Mouse (Mus musculus): ENCODE results near the gene Add2. TPM values are rescaled to one million over a fixed set of nuclear protein-coding genes. Genes with fewer than 3 reads are reported as not detected.

Gene Add2
- polyA plus RNA-seq, 1 experiment: 121 TPM

DNA sequence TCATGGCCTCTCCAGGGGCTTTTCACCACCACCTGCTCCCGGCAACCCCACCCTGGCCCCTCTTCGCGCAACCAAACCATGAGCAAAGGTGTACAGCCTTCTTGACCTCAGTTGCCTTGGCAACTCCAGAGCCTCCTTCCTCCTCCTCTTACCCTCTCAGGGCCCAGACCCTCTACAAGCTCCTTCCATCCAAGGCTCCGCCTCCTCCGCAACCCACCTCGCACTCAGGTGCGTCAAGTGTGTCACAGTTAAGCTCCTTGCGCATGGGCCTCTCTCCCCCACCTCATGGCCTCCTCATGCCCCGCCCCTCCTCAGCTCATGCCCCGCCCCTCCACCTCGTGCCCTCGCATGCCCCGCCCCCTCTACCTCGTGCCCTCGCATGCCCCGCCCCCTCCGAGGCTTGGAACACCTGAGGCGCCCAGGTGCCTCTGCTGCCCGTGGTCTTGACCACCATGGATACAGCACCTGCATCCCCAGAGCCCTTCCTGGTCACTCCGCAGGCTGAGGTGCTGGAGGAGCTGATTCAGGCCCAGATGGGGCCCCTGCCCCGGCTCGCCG is 11.6 kb upstream of the Add2 start:
- H3K4me1 ChIP-seq (ENCODE audit: control insufficient read depth, insufficient read depth, low read length): no peaks in the 10 kb centered on the region
- no peak overlapping the region for H3K27ac ChIP-seq (ENCODE audit: insufficient read depth, low read length)
- no peak overlapping the region for H3K4me3 ChIP-seq (ENCODE audit: insufficient read depth, low read length)
- no peak for TF ChIP-seq POLR2A (IDR thresholded peaks at IDR 0.05; ENCODE audit: extremely low read depth, insufficient read depth, low read length)
- no peak for TF ChIP-seq CTCF (IDR thresholded peaks at IDR 0.05; ENCODE audit: extremely low read depth, insufficient read depth, low read length)

DNA sequence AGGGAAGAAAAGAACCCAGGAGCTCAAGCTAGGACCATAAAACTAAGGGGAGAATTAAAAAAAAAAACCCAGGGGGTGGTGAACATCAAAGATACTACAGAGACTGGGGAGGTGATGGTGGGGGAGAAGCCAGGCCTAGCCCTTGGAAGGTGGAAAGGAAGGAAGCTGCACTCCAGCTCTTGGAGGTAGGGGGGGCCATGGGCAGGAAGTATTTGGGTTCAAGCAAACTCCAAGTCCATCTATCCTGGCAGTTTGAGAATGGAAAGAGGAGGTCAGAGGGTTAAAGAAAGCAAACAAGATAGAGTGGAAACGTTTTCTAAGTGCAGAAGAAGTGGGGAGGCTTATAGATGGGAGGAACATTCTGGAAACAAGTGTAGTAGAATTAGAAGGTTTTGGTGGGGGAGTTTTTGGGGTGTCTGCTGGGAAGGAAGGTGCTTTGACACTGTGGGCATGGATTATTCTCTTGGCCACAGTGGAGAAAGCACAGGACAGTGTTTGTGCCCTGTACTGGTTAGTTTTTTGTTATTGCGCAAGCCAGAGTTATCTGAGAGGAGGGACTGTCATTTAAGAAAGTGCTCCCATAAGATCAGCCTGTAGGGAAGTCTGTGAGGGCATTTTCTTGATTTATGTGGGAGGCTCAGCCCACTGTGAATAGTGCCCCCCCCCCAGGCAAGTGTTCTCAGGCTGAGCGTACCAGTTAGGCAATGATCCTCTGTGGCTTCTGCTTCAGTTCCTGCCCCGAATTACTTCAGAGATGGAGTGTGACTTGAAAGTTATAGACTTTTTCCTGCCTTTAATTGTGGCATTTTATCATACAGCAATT is 8.9 kb upstream of the Add2 start:
- no peaks in the 10 kb centered on the region for H3K4me1 ChIP-seq (ENCODE audit: control insufficient read depth, insufficient read depth, low read length)
- H3K27ac ChIP-seq (ENCODE audit: insufficient read depth, low read length): no peak overlapping the region
- no peak for TF ChIP-seq CTCF (IDR thresholded peaks at IDR 0.05; ENCODE audit: extremely low read depth, insufficient read depth, low read length)
- no peak for TF ChIP-seq POLR2A (IDR thresholded peaks at IDR 0.05; ENCODE audit: extremely low read depth, insufficient read depth, low read length)
- H3K4me3 ChIP-seq (ENCODE audit: insufficient read depth, low read length): no peak overlapping the region

DNA sequence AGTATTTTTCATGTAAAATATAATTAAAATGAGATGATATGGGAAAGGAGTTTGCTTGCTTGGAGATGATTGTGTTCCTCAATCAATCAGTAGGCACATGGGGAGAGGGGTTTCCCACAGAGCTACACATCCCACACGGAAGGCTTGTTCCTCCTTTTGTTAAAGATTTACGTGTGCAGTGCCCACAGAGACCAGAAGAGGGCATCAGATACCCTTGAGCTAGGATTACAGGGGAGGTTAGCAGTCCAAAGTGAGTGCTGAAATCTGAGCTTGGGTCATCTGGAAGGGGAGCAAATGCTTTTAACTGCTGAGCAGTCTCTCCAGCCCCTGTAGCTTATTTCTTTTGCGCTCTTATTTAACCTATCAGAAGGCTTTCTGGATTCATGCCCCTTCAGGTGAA is 7.5 kb upstream of the Add2 start:
- no peaks in the 10 kb centered on the region for H3K4me1 ChIP-seq (ENCODE audit: control insufficient read depth, insufficient read depth, low read length)
- no peak overlapping the region for H3K27ac ChIP-seq (ENCODE audit: insufficient read depth, low read length)
- H3K4me3 ChIP-seq (ENCODE audit: insufficient read depth, low read length): no peak overlapping the region
- TF ChIP-seq POLR2A (IDR thresholded peaks at IDR 0.05; ENCODE audit: extremely low read depth, insufficient read depth, low read length): no peak
- TF ChIP-seq CTCF (IDR thresholded peaks at IDR 0.05; ENCODE audit: extremely low read depth, insufficient read depth, low read length): peak; percentile 53

- no peak overlapping the region for H3K27ac ChIP-seq (ENCODE audit: insufficient read depth, low read length)
- H3K4me3 ChIP-seq (ENCODE audit: insufficient read depth, low read length): no peak overlapping the region
- H3K4me1 ChIP-seq (ENCODE audit: control insufficient read depth, insufficient read depth, low read length): peaks cover 6% of the 10 kb centered on the region; the same call in 1 of the 2 replicates
- TF ChIP-seq POLR2A (IDR thresholded peaks at IDR 0.05; ENCODE audit: extremely low read depth, insufficient read depth, low read length): no peak
- TF ChIP-seq CTCF (IDR thresholded peaks at IDR 0.05; ENCODE audit: extremely low read depth, insufficient read depth, low read length): no peak
Measured at GRCm38 (mm10) chr6:86026632-86027292, 1.7 kb upstream of the Add2 start.

DNA sequence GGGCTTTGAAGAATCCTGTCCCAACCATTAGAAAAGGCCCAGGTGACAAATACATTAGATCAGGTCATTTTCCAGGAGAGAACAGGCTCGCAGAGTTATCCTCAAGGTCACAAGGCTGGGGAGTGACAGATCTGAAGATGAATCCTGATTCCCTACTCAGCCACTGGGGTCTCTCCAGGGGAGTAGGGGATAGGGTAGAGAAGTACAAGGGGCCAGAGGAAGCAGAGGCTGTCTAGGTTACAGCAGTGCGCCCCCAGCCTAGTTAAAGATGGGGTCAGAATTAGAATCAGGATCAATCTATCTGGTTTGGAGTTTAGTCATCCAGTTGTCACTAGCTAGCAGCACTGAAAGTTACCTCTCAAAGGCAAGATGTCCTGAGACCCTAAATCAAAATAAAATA is 331 bp upstream of the Add2 start:
- peak overlapping the region; percentile 98 for H3K27ac ChIP-seq (ENCODE audit: insufficient read depth, low read length)
- H3K4me3 ChIP-seq (ENCODE audit: insufficient read depth, low read length): peak overlapping the region; percentile 90
- TF ChIP-seq POLR2A (IDR thresholded peaks at IDR 0.05; ENCODE audit: extremely low read depth, insufficient read depth, low read length) (no peak), CTCF (IDR thresholded peaks at IDR 0.05; ENCODE audit: extremely low read depth, insufficient read depth, low read length) (no peak)
- H3K4me1 ChIP-seq (ENCODE audit: control insufficient read depth, insufficient read depth, low read length): peaks cover 12% of the 10 kb centered on the region

- H3K4me1 ChIP-seq (ENCODE audit: control insufficient read depth, insufficient read depth, low read length): peaks cover 16% of the 10 kb centered on the region
- peak overlapping the region; percentile 98 for H3K27ac ChIP-seq (ENCODE audit: insufficient read depth, low read length)
- TF ChIP-seq CTCF (IDR thresholded peaks at IDR 0.05; ENCODE audit: extremely low read depth, insufficient read depth, low read length) (no peak), POLR2A (IDR thresholded peaks at IDR 0.05; ENCODE audit: extremely low read depth, insufficient read depth, low read length) (no peak; the same call in 1 of the 2 replicates)
- H3K4me3 ChIP-seq (ENCODE audit: insufficient read depth, low read length): peak overlapping the region; percentile 90
Measured at GRCm38 (mm10) chr6:86029323-86029713, 837 bp downstream of the Add2 start.

- peak overlapping the region; percentile 60 for H3K27ac ChIP-seq (ENCODE audit: insufficient read depth, low read length)
- H3K4me1 ChIP-seq (ENCODE audit: control insufficient read depth, insufficient read depth, low read length): peaks cover 16% of the 10 kb centered on the region
- TF ChIP-seq POLR2A (IDR thresholded peaks at IDR 0.05; ENCODE audit: extremely low read depth, insufficient read depth, low read length) (no peak), CTCF (IDR thresholded peaks at IDR 0.05; ENCODE audit: extremely low read depth, insufficient read depth, low read length) (no peak)
- H3K4me3 ChIP-seq (ENCODE audit: insufficient read depth, low read length): peak overlapping the region; percentile 90
Measured at GRCm38 (mm10) chr6:86031527-86031926, 3.0 kb downstream of the Add2 start.

DNA sequence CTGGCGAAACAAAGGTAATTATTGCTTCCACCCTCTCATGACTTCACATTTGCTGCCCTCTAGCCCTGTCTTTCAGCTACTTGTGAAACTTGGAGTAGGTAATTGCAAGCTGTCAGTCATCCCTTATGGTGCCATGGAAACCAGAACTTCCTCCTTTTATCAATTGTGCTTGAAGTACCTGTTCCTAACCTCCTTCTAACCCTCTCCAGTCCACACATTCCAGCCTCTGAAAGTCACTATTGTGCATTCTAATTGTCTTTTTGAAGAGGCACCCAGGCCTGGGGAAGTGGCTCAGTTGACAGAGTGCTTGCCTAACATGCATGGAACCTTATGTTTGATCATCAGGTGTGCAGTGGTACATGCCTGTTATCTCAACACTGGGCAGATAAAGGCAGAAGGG is 5.2 kb downstream of the Add2 start:
- peak overlapping the region; percentile 21; the same call in 1 of the 2 replicates for H3K27ac ChIP-seq (ENCODE audit: insufficient read depth, low read length)
- H3K4me3 ChIP-seq (ENCODE audit: insufficient read depth, low read length): no peak overlapping the region
- H3K4me1 ChIP-seq (ENCODE audit: control insufficient read depth, insufficient read depth, low read length): peaks cover 17% of the 10 kb centered on the region
- TF ChIP-seq POLR2A (IDR thresholded peaks at IDR 0.05; ENCODE audit: extremely low read depth, insufficient read depth, low read length): no peak
- TF ChIP-seq CTCF (IDR thresholded peaks at IDR 0.05; ENCODE audit: extremely low read depth, insufficient read depth, low read length): no peak

DNA sequence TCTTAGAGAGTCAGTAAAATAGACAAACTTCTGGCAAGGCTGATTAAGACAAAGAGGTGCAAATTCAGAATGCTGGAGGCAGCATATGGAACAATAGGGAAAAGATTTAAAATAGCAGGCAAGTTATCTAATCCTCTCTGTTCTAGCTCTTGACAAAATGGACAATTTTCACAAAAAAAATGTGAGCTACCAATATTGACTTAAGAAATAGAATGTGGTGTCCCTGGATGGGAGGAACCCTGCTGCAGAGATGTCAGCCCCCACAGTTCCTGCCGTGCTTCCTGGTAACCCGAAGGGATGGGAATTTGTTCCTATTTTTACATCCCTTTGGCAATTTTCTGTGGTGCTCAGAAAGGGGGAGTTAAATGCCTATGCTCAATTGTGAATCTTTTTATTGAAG is 10.4 kb downstream of the Add2 start:
- H3K27ac ChIP-seq (ENCODE audit: insufficient read depth, low read length): peak overlapping the region; percentile 61
- no peak overlapping the region for H3K4me3 ChIP-seq (ENCODE audit: insufficient read depth, low read length)
- H3K4me1 ChIP-seq (ENCODE audit: control insufficient read depth, insufficient read depth, low read length): peaks cover 14% of the 10 kb centered on the region
- TF ChIP-seq POLR2A (IDR thresholded peaks at IDR 0.05; ENCODE audit: extremely low read depth, insufficient read depth, low read length): no peak

Measured in cortical plate, adult 2 months (tissue).